Mouse (Mus musculus): ENCODE results near the gene Map4k1.

- no peak for TF ChIP-seq CTCF (conservative IDR thresholded peaks at IDR 0.05; ENCODE audit: low read length)
- TF ChIP-seq POU5F1 (IDR thresholded peaks at IDR 0.05; ENCODE audit: borderline replicate concordance, low read length) = no peak
Observed at GRCm38 (mm10) chr7:29043674-29044057, 61.8 kb downstream of the Map4k1 start.

Measured in E14TG2a.4 (cell line).